Mouse (Mus musculus) ovary, postnatal 10 days (tissue): ENCODE data around the gene Mocs1.
A peak's percentile ranks its signal among the peaks of the same experiment; 100 is the strongest.
"Not testable (repeated sequence)": the region's sequence is repeated elsewhere in the genome, so short reads cannot be mapped to it uniquely, and the experiment has no call there.

Experiments used
- DNase-seq: peaks from one replicate; pipeline ENCODE4 v3.0.0; 2022; ENCODE audit warnings: low spot score

The Mocs1 gene

DNA sequence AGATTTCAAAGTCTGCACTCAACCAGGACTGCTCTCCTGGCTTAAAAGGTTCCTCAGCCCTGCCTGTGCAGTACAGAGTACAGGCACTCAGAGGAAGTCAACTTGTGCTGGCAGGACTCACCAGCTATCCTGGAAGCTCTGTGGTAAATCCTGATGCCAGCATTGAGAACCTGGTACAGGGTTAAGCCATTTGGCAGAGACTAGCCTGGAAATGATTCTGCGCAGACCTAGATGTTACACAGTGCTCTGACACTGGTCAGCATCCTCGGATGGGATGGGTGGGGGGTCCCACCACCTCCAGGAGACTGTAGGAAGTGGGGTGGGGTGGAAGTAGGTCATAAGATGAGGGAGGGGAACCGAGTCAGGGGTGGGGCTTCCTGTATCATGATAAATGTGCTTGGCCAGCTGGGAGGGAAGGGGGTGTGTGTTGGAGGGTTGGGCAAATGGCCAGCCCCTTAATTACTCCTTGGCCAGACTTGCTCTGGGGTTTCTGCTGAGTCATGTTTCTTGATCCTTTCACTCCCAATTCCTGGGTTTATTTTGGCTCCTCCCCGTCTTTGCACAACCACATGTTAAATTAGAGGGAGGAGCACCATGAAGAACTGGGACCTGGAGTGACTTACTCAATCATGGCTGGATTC, 4.0 kb downstream of the Mocs1 start:
- DNase-seq: no peak

DNA sequence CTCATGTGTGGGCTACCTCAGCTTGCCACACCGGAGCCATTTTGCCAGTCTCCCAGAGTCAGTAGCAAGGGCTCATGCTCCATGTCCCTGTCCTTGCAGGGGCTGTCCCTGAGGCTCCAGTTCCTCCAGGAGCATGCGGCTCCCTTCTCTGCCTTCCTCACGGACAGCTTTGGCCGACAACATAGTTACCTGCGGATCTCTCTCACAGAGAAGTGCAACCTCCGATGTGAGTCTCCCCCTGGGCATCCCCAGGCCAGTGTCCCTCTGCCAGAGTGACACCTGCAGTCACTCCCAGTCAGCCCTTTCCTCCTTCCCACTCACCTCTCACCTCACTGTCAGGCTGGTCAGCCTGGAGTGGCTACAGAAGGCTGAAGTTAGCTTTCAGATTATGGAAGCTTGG, 4.9 kb downstream of the Mocs1 start:
- DNase-seq: no peak

DNA sequence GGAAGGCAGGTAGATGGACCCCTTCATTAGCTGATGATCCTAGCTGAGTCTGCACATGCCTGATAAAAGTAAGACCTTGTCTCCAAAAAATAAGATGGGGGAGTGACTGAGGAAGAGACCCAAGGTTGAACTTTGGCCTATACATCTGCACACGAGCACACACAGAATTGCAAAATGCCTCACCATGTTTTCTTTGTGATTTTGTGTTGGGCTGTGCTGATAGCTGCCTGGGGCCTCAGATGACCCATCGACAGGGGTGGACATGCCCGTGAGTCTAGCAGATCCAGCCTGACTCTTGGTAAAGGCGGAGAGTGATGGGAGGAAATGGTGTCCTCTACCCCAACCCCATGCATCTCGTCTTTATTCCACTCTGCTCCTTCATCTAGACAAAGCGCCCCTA, 6.1 kb downstream of the Mocs1 start:
- no peak for DNase-seq

DNA sequence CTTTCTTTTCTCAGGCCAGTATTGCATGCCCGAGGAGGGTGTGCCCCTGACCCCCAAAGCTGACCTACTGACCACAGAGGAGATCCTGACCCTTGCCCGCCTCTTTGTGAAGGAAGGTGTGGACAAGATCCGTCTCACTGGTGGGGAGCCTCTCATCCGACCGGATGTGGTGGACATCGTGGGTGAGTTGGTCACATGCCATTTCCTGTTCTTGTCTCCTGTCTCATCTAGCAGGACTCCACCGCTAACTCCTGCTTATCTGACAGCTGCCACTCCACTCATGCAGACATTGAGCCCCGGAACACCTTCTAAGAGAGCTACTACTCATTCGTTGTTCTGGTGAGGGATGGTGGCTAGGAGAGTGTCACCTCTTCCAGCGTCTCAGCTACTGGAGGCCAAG, 6.9 kb downstream of the Mocs1 start:
- DNase-seq: no peak

DNA sequence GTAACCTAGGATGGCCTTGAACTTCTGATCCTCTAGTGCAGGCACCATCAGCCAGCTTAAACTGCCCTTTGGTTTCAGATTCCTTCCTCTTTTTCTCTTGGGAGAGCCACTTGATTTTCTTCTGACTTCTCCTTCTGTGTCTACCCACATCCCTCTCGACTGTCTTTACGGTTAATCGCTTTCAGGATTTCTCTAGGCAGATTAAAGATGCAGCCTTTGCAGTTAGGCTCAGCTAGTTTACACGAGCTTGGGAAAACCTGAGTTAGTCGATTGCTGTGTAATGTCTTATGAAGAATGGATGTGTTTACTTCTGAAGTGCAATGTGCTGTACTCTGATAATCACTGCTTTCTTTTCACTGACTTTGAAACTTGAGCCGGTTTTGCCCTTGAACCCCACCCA, 8.5 kb downstream of the Mocs1 start:
- DNase-seq: no peak

DNA sequence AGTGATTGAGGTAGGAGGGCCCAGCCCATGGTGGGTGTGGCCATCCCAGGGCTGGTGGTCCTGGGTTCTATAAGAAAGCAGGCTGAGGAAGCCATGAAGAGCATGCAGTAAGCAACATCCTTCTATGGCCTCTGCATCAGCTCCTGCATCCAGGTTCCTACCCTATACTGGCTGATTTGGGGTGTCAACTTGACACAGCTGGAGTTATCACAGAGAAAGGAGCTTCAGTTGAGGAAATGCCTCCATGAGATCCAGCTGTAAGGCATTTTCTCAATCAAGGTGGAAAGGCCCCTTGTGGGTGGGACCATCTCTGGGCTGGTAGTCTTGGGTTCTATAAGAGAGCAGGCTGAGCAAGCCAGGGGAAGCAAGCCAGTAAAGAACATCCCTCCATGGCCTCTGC, 9.1 kb downstream of the Mocs1 start:
- not testable (repeated sequence) for DNase-seq

DNA sequence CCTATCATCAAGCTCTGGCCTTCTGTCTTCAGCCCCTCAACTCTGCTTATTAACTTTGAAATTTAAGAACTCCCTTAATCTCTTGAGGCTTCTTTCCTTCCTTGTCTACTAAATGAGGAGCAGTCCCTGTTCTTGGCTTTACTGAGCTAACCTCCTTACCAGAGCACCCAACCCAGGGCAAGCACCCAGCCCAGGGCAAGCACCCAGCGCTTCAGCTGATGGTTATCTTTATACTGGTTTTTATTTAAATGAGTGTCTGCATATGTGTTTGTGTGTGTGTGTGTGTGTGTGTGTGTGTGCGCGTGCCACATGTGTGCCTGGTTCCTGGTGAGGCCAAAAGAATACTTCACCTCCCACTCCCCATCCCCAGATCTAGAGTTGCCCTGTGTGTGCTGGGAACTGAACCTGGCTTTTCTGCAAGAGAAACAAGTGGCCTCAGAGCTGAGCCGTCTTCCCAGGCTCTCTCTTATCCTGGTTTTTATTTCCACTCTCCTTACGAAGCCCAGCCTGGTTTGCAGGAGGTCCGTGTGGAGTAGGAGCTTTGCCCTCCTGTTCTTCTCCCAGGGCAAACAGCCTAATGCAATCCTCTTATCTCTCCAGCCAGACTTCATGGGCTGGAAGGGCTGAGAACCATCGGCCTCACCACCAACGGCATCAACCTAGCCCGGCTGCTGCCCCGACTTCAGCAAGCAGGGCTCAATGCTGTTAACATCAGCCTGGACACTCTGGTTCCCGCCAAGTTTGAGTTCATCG, 10.8 kb downstream of the Mocs1 start:
- DNase-seq: no peak

DNA sequence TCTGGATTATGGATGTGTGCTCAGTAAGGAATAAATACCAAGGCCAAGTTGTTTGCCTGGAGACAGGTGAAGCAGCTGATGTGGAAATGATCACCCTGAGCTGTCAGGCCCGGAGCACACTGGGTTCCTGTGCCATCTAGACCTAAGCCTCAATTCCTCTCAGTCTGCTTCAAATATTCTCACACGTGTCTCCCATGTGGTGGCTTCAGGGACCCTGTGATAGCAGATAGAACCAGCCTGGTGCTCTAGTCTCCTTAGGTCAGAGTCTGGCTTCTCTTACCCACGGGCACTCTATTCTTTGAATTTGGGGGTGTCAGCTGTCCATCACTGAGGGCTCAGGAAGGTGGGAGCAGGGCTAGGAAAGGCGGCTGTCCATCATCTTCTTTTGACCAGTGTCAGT, 11.5 kb downstream of the Mocs1 start:
- DNase-seq: no peak

DNA sequence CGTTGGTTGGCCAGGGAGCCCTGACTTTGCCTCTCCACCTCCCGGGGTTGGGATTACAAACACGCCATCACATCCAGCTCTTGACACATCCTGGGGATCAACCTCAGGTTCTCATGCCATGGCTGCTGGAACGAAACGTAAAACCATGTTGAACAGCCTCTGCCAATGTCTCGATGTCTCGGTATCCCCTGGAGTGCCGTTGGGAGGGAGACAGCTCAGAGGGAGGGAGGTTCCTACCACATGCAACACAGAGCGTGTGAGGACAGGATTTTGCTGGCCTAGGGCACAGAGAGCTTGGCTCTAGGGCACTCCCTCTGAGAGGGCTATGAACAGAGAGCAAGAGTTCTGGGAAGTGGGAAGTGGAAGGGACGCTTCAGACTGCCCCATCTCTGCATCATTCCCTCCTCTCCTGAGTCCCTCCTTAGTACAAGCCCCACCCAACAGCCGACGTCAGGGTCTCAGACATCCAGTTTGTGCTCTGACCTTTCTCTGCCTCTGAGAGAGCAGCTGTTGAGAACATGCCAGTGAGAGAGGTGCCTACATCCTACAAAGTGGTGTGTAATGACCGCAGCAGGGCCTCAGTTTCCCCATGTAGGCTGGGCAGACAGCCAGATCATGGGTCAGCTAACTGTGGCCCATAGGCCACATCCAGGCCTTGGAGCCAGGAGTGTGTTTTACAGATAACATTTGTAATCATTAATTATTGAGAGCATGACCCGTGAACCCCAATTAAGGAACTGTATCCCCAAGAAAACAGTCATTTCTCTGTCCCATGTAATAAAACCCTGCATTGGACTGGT, 12.4 kb downstream of the Mocs1 start:
- no peak for DNase-seq

DNA sequence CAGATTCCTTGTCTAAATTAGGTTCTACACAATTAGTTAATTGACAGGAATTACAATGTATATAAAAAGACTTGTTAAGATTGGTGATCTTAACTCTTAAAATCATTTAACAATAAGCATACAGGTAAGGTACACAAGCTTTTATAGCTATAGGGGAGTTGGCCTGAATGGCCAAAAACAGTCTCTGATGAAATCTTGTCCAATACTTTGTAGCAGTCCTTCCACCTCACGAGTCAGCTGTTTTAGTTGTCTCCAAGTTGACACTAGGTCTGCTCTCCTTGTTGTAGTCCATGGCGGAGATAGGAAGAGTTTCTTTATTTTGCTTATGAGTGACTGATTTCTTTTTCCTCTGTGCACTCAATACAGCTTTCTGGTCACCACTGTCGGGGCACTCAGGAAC, 14.7 kb downstream of the Mocs1 start:
- not testable (repeated sequence) for DNase-seq

DNA sequence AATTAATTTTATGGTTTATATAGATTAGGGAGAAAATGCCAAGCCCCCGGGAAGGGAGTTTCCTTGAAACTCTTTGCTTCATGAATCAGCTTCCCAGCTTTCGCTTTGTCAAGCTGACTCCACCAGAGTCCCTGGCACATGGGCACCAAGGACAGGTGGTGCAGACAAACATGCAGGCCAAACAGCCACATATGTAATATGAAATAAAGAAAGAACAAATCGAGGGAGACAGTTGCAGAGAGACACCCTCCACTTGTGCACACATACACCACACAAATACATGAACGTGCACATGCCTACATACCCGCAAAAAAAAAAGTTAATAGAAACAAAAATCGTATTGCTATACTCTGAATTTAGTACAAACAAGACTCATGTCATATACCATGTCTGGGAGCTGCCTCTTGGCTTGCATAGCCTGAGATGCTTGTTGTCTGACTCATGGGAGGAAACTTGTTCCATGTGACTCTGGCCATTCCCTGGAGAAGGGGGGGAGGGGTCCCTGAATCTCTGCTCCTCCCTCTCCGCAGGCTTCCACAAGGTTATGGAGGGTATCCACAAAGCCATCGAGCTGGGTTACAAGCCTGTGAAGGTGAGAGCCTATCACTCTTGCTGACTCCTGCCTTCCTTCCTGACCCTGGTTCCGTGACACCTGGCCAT, 20.5 kb downstream of the Mocs1 start:
- DNase-seq: no peak

DNA sequence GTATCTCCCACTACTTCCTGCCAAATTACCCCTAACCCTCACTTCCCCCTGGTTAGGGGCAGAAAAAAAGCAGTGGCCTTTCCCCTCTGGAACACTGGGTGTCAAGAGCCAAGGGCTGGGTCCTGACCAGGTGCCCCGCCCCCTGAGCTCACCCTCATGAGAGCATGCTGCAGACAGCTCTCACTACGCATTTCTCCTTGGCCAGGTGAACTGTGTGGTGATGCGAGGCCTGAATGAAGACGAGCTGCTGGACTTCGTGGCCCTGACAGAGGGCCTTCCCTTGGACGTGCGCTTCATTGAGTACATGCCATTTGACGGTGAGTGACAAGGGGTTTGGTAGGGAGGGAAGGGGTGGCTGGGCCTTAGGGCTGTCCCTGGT, 21.1 kb downstream of the Mocs1 start:
- no peak for DNase-seq

DNA sequence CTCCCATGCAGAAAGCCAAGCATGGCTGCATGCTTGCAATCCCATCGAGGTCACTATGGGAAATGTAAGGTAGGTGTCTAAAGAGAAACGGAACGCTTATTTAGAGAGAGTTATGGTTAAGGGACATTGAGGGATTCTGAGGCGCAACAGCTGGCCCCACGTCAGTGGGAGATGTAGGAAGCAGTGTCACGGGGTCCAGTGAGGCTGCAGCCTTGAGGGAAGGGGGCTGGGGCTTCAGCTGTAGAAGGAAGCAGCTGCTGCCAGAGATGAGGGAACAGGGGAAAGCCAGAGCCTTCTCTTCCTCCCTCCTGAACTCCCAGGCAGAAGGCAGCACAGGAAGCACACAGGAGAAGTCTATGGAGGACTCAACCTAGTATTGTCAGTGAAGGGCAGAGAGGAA, 22.8 kb downstream of the Mocs1 start:
- DNase-seq: no peak

DNA sequence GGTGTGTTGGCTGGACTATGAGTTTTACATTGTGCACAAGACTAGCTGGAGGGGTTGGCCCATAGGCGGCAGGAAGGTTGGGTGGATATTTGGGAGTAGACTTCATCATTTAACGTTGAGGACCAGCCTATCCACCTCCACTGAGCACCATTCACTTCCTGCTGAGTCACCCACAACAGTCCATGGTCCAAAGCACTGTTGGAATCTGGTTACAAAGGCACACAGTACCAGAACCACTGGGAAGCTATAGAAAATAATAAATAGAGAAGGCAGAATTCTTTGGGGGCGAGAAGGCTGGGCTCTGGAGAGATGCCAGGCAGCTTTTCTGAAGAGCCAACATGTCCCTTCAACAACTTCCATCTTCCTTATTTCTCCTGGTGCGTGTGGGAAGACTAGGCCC, 28.2 kb downstream of the Mocs1 start:
- no peak for DNase-seq

DNA sequence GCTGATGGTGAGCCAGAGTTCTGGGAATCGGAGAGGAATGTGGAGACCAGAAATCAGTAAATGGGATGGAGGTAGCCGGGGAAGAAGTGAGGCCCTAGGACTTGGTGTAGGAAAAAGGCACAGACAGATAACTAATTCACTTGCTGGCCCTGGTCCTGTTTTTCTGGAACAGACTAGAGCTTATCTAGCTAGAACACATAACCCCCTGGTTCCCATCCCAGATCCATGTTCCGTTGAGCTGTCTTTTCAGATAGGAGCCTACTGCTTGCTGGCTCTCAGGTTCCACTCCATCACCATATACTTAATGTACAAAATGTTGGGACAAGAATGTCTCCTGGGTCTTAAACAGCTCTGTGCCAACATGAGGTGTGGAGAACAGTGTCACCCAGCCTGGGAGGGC, 29.7 kb downstream of the Mocs1 start:
- no peak for DNase-seq

DNA sequence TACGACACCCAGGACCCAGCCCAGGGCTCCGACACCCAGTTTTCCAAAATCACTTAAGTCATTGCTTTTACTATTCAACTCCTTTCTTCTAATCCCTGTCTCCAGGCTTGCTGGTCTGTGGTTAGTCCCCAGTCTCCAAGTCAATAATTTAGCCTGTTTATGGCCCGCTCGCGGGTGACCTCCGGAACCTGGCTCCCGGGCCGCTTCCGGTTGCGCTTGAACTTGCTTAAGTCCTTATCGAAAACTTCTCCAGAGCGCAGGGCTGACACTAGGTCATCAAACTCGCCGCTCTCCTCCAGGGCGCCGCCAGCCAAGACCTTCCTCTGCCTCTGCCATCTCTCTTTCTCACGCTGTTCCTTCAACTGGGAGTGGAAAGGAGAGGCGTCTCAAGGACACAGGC, 30.2 kb downstream of the Mocs1 start:
- no peak for DNase-seq

DNA sequence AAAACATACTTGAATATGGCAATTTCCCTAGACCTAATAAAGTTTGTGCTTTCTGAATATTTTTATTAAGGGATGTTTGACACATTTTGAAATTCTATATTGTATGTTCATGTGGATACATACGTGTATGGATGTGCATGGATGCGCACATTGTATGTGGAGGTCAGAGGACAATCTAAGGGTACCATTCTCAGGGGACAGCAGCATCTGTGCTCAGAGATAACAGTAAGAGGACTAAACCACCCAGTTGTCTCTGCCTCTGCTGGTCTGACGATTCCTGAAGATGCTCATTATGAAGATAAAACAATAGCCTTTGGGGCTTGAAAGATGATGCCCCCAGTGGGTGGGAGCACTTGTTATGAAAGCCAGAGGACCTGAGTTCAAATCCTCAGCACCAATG, 36.7 kb downstream of the Mocs1 start:
- no peak for DNase-seq

DNA sequence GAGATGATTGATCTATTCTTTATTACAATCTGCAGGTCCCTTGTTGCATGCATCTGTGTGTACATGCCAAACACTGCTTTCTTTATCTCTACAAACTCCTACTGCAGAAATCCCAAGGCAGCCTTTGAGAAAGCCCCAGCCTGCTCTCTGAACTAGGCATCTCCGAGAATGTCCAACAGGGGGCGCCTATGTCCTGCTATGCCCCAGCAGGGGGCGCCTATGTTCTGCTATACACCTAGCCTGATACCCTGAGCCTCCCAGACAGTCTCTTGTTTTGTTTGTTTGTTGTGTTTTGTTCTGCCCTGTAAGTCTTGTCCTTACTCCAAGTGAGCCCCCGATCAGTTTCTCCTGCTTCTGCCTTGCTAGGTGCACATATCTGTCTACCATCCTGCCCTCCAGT, 40.1 kb downstream of the Mocs1 start:
- DNase-seq: peak; percentile 82

DNA sequence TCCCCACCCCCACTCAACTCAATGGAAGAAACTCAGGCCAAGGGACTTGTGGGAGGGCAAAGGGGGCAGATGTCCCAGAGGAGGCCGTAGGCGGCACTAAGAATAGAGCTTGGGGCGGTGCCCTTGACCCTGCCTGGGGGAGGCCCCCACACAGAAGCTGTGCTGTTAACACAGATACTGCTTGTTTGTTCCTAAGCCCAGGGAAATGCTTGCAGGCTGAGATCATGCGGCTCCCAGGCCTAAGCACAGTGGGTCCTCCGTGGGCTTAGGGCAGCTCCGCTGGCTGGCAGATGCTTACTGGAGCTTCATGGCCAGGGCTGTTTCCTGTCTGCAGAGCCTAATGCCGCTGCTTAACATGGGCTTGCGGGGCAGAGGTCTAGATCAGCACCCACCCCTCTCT, 44.5 kb downstream of the Mocs1 start:
- no peak for DNase-seq

DNA sequence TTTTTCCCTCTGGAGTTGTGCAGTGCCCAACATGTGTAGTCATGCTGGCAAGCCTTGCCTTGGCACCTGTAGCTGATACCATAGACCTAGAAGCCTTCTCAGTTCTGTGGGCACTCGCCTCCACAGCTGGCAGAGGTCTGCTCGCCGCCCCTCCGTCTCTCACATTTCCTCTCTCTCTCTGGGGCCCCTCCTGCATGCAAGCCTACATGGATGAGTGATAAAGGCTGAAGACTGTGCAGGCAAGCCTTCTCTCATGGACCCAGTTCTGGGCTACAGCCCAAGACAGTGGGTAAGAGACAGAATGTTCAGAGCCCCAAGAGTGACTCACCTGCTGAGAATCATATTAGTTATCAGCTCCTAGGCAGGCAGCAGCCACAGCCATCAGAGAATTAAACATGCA, 45.9 kb downstream of the Mocs1 start:
- no peak for DNase-seq

DNA sequence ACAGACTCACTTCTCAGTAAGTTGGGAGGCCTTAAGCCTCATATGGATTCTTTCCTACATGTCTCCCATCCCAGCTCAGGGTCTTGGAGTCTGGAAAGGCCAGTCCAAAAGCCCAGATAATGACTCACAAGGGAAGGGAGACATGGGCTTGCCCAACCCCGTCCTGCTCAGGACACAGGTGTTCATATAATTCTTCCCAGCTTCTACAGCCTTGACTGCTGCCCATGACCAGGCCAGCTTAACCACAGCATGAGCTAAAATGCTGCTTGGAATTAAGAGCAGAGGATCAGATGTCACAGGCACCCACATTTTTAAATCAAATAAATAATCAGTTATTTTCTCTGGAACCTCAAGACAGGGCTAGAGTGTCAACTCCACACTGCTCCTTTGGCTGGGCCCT, 47.0 kb downstream of the Mocs1 start:
- no peak for DNase-seq

DNA sequence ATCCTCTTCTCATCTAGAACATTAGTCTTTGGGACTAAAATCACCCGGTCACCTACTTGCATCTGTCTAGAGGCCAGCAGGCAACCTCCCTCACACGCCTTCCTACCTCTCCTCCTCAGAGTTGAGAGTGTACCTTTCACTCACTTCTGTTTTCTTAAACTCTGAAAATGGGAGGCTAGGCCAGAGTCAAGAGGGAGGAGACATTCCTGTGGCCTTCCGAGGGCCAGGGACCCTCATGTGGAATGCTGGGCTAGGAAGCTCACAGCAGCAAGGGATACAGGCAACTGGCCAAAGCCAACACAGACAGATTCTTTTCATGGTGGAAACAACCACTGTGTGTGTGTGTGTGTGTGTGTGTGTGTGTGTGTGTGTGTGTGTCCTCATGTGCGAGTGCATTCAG, 49.2 kb downstream of the Mocs1 start:
- no peak for DNase-seq

DNA sequence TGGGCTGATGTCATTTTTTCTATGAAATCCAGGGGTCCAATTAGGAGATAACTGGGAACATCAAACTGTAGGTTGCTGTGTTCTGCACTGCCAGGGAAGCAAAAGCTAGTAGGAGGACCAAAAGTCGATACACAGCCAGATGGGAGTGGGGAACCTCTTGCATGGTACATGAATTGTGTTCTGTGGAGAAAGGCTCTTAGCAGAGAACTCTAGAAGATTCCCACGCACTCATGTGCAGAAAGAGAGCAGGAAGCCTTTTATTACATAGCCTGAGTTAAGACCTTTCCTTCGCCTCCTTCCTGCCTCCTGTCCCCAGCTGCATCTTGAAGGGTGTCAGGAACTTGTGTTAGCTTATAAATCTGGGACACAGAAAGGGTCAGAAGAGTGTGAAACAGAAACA, 53.7 kb downstream of the Mocs1 start:
- DNase-seq: no peak
